Mouse (Mus musculus): Measurements from ENCODE around the gene Etv3. TPM values are rescaled to one million over a fixed set of nuclear protein-coding genes. Genes with fewer than 3 reads are reported as not detected.

Etv3 gene
- polyA plus RNA-seq, 1 experiment from 2014 or later = 12.9 TPM

DNA sequence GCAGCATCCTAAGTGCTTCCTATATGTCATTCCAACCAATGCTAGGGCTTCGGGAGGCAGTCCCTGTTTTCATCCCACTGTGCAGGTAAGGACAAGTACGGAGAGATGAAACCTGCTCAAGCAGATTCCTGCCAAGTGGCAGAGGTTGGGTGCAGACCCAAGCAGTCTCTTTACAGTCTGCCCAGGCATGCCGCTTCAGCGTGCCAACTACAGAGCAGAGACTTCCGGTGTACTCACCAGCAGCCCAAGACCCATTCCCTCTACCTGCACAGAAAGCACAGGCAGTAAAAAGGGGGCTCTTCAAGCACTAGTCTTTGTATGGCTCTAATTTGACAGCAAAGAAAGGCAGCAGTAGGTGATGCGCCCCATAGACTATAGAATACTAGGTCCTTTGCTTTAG lies 40.4 kb downstream of the Etv3 start:
- H3K4me3 ChIP-seq (replicated peaks) = peak overlapping the region; percentile 19
- 73% methylated on average over 6 of the region's 6 CpGs for WGBS
- ATAC-seq = no peak; the same call in 1 of the 2 replicates

GRCm38 (mm10) chr3:87566066-87566465 lies 40.9 kb downstream of the Etv3 start:
- peak overlapping the region; percentile 94 for H3K27ac ChIP-seq
- H3K4me1 ChIP-seq (replicated peaks) = peaks cover 12% of the 10 kb centered on the region
- no peaks in the 10 kb centered on the region for H3K27me3 ChIP-seq
- 3% methylated on average over 4 of the region's 4 CpGs for WGBS
- peak overlapping the region; percentile 52 for H3K4me2 ChIP-seq (replicated peaks)
- H3K4me3 ChIP-seq (replicated peaks) = peak overlapping the region; percentile 38
- peak overlapping the region; percentile 66 for H3K9ac ChIP-seq (replicated peaks)
- H3K36me3 ChIP-seq = no peaks in the 10 kb centered on the region
- no peaks in the 10 kb centered on the region for H3K9me3 ChIP-seq
- peak; percentile 100 for ATAC-seq

More for the DNA sequence above, 40.4 kb downstream of the Etv3 start:
- no peaks in the 10 kb centered on the region for H3K9me3 ChIP-seq
- peaks cover 12% of the 10 kb centered on the region for H3K4me1 ChIP-seq (replicated peaks)
- peak overlapping the region; percentile 66 for H3K9ac ChIP-seq (replicated peaks)
- H3K36me3 ChIP-seq = no peaks in the 10 kb centered on the region
- H3K27me3 ChIP-seq = no peaks in the 10 kb centered on the region
- H3K27ac ChIP-seq = peak overlapping the region; percentile 94
- H3K4me2 ChIP-seq (replicated peaks) = peak overlapping the region; percentile 52

GRCm38 (mm10) chr3:87567497-87567896 lies 42.3 kb downstream of the Etv3 start:
- Histone ChIP-seq H3K4me1 (replicated peaks) (peaks cover 12% of the 10 kb centered on the region), H3K9ac (replicated peaks) (no peak overlapping the region), H3K27me3 (no peaks in the 10 kb centered on the region), H3K27ac (no peak overlapping the region), H3K9me3 (no peaks in the 10 kb centered on the region), H3K4me2 (replicated peaks) (no peak overlapping the region), H3K4me3 (replicated peaks) (no peak overlapping the region), H3K36me3 (no peaks in the 10 kb centered on the region)
- ATAC-seq = no peak
- 92% methylated on average over 14 of the region's 14 CpGs for WGBS

DNA sequence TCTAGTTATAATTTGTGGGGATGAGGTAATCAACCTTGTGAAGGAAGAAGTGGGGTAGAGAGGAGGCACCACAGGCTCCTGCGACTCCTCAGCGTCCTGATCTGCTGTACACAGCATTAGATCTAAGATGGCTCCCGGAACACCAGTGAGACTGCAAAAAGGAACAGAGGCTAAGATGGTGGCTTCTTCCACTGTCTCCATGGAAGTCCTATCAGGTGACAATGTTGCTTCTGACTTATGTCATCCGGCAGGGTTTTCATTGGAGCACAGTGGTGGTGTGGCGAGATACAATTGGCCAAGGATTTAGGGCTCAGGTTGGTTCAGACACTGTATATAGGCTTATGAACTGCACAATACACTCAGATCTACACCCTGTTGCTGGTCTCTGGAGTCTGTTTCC lies 43.5 kb downstream of the Etv3 start:
- Histone ChIP-seq H3K4me3 (replicated peaks) (no peak overlapping the region), H3K9me3 (no peaks in the 10 kb centered on the region), H3K27ac (no peak overlapping the region), H3K4me2 (replicated peaks) (no peak overlapping the region), H3K36me3 (no peaks in the 10 kb centered on the region), H3K27me3 (no peaks in the 10 kb centered on the region), H3K4me1 (replicated peaks) (peaks cover 12% of the 10 kb centered on the region), H3K9ac (replicated peaks) (no peak overlapping the region)
- ATAC-seq = no peak
- WGBS = 95% methylated on average over 5 of the region's 5 CpGs

GRCm38 (mm10) chr3:87575766-87576165 lies 50.6 kb downstream of the Etv3 start:
- H3K9me3 ChIP-seq = no peaks in the 10 kb centered on the region
- H3K4me2 ChIP-seq (replicated peaks) = no peak overlapping the region
- H3K27ac ChIP-seq = no peak overlapping the region
- no peaks in the 10 kb centered on the region for H3K36me3 ChIP-seq
- H3K27me3 ChIP-seq = no peaks in the 10 kb centered on the region
- H3K4me3 ChIP-seq (replicated peaks) = no peak overlapping the region
- H3K4me1 ChIP-seq (replicated peaks) = no peaks in the 10 kb centered on the region
- no peak overlapping the region for H3K9ac ChIP-seq (replicated peaks)
- no peak for ATAC-seq
- 39% methylated on average over 6 of the region's 6 CpGs for WGBS

GRCm38 (mm10) chr3:87582259-87582658 lies 57.1 kb downstream of the Etv3 start:
- H3K9me3 ChIP-seq = no peaks in the 10 kb centered on the region
- ATAC-seq = no peak
- H3K4me2 ChIP-seq (replicated peaks) = no peak overlapping the region
- H3K27me3 ChIP-seq = no peaks in the 10 kb centered on the region
- 92% methylated on average over 4 of the region's 4 CpGs for WGBS
- H3K9ac ChIP-seq (replicated peaks) = no peak overlapping the region
- no peak overlapping the region for H3K27ac ChIP-seq
- no peaks in the 10 kb centered on the region for H3K36me3 ChIP-seq
- no peak overlapping the region for H3K4me3 ChIP-seq (replicated peaks)
- H3K4me1 ChIP-seq (replicated peaks) = no peaks in the 10 kb centered on the region

Other genes with a start within 250 kb of the Etv3 start
- gene Cd5l, start 167.5 kb upstream of the Etv3 start, polyA plus RNA-seq (2015; fragmentation: Nextera tagmentation; extraction: Ambion mirVana) = not detected in 2 replicates
- gene Fcrl1, start 149.0 kb upstream of the Etv3 start, polyA plus RNA-seq (2015; fragmentation: Nextera tagmentation; extraction: Ambion mirVana) = 0.09 TPM in 1 of 2 replicates, not detected in the other
- gene Fcrl5, start 89.6 kb upstream of the Etv3 start, polyA plus RNA-seq (2015; fragmentation: Nextera tagmentation; extraction: Ambion mirVana) = not detected in 2 replicates
- gene Arhgef11, start 92.2 kb downstream of the Etv3 start, polyA plus RNA-seq (2015; fragmentation: Nextera tagmentation; extraction: Ambion mirVana) = 24.6 and 27.0 TPM in 2 replicates
- gene Lrrc71, start 223.2 kb downstream of the Etv3 start, polyA plus RNA-seq (2015; fragmentation: Nextera tagmentation; extraction: Ambion mirVana) = 0.36 and 0.62 TPM in 2 replicates

Measured in midbrain, embryonic 13.5 days (tissue).